Mouse (Mus musculus) frontal cortex, postnatal 10 days (tissue): Measurements from ENCODE around the gene Clmp.
A peak's percentile ranks its signal among the peaks of the same experiment; 100 is the strongest.

Experiments
- DNase-seq, 2 experiments: peaks; one replicate each; pipeline ENCODE4 v3.0.0; 2022; ENCODE audit warnings: low spot score in 2 of 2, mixed read lengths in 1 of 2

The Clmp gene

GRCm38 (mm10) chr9:40693026-40693425 is 7.3 kb downstream of the Clmp start:
- DNase-seq, result no peak

- no peak for DNase-seq
These were observed 8.0 kb downstream of the Clmp start for GRCm38 (mm10) chr9:40693768-40694167.

- no peak for DNase-seq
These were observed 8.5 kb downstream of the Clmp start for GRCm38 (mm10) chr9:40694284-40694683.

GRCm38 (mm10) chr9:40696086-40696485 is 10.3 kb downstream of the Clmp start:
- DNase-seq, result no peak

GRCm38 (mm10) chr9:40699194-40699593 is 13.4 kb downstream of the Clmp start:
- DNase-seq, result no peak

- DNase-seq, result no peak
These were observed 14.5 kb downstream of the Clmp start for GRCm38 (mm10) chr9:40700253-40700652.

GRCm38 (mm10) chr9:40704364-40705276 is 18.9 kb downstream of the Clmp start:
- DNase-seq, result no peak

- DNase-seq, result no peak
These were observed 22.8 kb downstream of the Clmp start for GRCm38 (mm10) chr9:40708448-40709140.

- no peak for DNase-seq
These were observed 23.4 kb downstream of the Clmp start for GRCm38 (mm10) chr9:40709141-40709537.

- DNase-seq, result no peak
These were observed 23.8 kb downstream of the Clmp start for GRCm38 (mm10) chr9:40709587-40709986.

GRCm38 (mm10) chr9:40709991-40710390 is 24.2 kb downstream of the Clmp start:
- no peak for DNase-seq

- DNase-seq, result no peak
These were observed 25.9 kb downstream of the Clmp start for GRCm38 (mm10) chr9:40711654-40712053.

GRCm38 (mm10) chr9:40717182-40717874 is 31.6 kb downstream of the Clmp start:
- DNase-seq, result peak in 1 of 2 experiments; percentile 28

- DNase-seq, result no peak
These were observed 32.1 kb downstream of the Clmp start for GRCm38 (mm10) chr9:40717875-40718185.

- DNase-seq, result no peak
These were observed 35.1 kb downstream of the Clmp start for GRCm38 (mm10) chr9:40720881-40721280.

GRCm38 (mm10) chr9:40723311-40723772 is 37.6 kb downstream of the Clmp start:
- DNase-seq, result no peak

GRCm38 (mm10) chr9:40724978-40725377 is 39.2 kb downstream of the Clmp start:
- no peak for DNase-seq

- DNase-seq, result no peak
These were observed 41.5 kb downstream of the Clmp start for GRCm38 (mm10) chr9:40727140-40727823.

- no peak for DNase-seq
These were observed 42.2 kb downstream of the Clmp start for GRCm38 (mm10) chr9:40727824-40728495.

GRCm38 (mm10) chr9:40730302-40730700 is 44.5 kb downstream of the Clmp start:
- DNase-seq, result no peak
